Mouse (Mus musculus): ENCODE data around the gene Tfap2d.

The Tfap2d gene

DNA sequence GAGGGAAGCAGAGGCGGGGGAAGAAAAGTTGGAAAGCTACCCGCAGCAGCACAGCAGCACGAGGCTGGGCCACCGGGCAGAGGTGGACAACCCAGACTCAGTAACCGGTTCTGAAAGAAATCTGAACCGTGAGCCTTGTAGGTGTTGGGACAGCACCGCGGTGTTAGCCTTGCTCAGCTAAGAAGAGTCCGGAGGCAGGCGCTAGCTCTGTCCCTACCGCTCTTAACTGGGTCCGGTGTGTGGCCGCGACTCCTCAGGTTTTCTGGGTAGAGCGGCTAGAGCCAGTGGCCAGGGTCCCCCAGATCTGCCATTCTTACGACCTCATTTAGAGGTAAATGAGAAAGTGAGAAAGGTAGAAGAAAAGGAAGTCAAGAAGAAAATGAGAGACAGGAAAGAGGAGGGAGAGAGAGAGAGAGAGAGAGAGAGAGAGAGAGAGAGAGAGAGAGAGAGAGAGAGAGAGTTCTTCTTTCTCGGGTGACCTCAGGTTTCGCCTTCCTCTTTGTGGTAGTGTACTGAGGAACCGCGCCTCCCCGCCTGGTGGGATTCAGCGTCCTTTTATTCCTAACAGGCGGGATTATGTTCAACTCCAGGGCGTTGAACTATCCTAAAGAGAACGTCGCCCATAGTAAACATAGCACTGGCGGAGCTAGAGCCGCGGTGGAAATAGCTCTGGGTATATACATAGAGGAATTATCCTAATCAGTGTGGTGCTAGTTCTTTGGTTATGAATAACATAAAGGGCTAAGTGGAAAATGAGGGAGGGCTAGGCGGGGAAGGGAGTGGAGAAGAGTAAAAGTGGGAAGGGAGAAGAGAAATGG is 107.6 kb downstream of the Tfap2d start:
- DNase-seq (ENCODE audit: low read depth, low spot score): no peak

DNA sequence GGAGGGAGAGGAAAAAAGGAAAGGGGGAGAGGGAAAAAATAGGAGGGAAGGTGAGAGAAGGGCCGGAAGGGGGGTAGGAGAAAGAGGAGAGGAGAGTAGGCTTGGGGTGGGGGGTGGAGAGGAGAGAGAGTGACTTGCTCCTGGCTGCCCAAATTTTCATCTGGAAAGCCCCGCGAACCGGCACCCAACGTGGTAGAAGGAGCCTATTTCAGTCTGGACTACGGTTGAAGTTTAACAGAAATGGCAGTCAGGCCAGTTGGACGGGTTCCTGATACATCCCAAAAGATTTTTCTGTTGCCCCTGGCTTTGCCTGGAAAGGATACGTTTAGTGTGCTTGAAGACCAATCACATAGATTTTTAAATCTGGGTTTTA is 108.2 kb downstream of the Tfap2d start:
- DNase-seq (ENCODE audit: low read depth, low spot score): no peak

DNA sequence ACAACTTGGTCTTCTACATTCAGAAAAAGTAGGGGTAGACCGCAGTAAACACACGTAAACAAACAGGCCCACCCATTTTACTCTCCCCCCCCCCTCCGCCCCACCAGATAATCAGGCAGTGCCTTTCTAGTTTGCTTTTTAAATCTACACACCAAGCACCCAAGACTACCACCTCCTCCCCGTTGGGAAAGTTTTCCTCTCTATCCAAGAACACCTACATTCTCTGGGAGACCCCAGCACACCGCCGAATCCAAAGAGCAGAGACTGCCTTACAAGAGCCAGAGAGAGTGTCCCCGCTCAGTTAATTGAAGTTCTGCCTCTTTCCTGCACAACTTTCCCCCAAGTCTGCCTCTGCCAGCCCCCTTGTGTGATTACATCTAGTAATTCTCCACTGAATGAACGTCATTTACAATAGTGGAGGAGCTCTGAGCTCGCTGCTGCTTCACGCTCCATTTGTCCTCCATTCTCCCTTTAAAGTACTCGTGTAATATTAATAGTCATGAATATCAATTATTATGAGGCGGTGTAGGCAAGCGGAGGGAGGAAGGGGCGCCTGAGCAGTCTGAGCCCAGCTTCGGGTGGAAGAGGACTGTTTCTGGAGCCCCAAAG is 108.8 kb downstream of the Tfap2d start:
- no peak for DNase-seq (ENCODE audit: low read depth, low spot score)

DNA sequence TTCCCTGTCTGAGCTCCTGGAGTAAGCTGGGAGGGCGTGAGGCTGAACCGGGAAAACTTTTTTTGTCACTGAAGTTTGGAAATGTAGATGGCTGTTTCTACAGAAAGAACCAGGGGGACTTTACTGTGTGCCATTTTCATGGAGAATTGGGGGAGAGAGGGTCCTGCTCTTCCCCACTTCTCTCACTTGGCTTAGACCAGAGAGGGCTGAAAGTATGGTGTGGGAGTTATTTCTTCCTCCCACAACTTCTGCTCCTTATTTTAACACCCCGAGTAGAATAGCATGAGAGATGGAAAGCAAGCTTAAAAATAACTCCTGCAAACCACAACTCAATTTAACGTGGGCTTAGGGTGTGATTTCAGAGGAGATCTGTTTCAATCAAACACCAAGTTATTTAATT is 109.9 kb downstream of the Tfap2d start:
- no peak for DNase-seq (ENCODE audit: low read depth, low spot score)

DNA sequence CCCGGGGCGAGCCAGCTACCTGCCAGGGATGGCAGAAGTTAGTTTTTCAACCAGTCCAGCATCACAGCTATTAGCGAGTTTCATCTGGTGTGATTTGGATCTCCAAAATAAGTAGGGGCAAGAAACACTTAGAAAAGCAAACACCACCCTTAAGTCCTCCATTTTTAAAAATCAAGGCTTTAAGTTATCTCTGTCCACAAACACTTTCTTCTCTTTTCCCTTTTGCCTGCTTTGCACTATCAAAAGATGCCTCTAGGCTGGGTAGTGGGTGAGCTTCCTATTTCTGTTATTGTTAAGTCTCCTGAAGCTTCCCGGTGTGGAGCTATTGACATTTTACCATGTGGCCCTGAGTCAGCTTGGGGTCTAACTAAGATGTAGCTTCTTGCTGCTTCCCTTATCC is 110.3 kb downstream of the Tfap2d start:
- DNase-seq (ENCODE audit: low read depth, low spot score): no peak

DNA sequence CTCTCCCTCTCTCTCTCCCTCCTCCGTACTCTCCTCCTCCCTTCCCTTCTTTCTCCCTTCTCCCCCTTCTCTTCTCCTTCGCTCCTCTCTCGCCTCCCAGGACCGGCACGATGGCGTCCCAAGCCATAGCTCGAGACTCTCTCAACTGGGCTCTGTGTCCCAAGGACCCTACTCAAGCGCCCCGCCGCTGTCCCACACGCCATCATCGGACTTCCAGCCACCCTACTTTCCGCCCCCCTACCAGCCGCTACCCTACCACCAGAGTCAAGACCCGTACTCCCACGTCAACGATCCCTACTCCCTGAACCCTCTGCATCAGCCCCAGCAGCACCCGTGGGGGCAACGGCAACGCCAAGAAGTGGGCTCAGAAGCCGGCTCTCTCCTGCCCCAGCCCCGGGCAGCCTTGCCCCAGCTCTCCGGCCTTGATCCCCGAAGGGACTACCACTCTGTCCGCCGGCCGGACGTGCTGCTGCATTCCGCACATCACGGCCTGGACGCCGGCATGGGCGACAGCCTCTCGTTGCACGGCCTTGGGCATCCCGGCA is 111.1 kb downstream of the Tfap2d start:
- DNase-seq (ENCODE audit: low read depth, low spot score): no peak
